Mouse (Mus musculus) ES-E14 (cell line): ENCODE data around the gene Rtn4rl1.

ENCODE experiments used
- HCFC1 ChIP-seq: IDR thresholded peaks from 2 replicates; pipeline ENCODE4 v1.6.1; 2012; ENCODE audit warnings: low read length, inconsistent platforms, borderline replicate concordance; ENCODE audit not compliant: insufficient read depth
- MAFK ChIP-seq: IDR thresholded peaks from 2 replicates; pipeline ENCODE4 v1.6.1; 2014; ENCODE audit warnings: mild to moderate bottlenecking, low read depth, low read length, inconsistent platforms; ENCODE audit not compliant: insufficient read depth
- ZNF384 ChIP-seq: IDR thresholded peaks from 2 replicates; pipeline ENCODE4 v1.6.1; 2012; ENCODE audit warnings: low read depth, low read length, inconsistent platforms

GRCm38 (mm10) chr11:75159564-75159963 lies 34.0 kb upstream of the Rtn4rl1 start:
- TF ChIP-seq MAFK = no peak
- TF ChIP-seq HCFC1 = no peak
- no peak for TF ChIP-seq ZNF384
